Mouse (Mus musculus) erythroblast, embryonic 14.5 days (primary cell): ENCODE measurements around the gene Adnp.

Experiments
- GATA1 ChIP-seq: IDR thresholded peaks from 2 replicates; pipeline ENCODE4 v1.6.1; 2012; ENCODE audit warnings: low read length, inconsistent platforms, mixed read lengths
- TAL1 ChIP-seq: IDR thresholded peaks from 3 replicates; pipeline ENCODE4 v1.6.1; 2012; ENCODE audit warnings: low read length, inconsistent platforms, mixed read lengths

GRCm38 (mm10) chr2:168191856-168192255 is 15.1 kb downstream of the Adnp start:
- TF ChIP-seq GATA1 (no peak), TAL1 (no peak)
